Mouse (Mus musculus) granulocyte monocyte progenitor cell, adult 5-6 weeks (primary cell): ENCODE results near the gene Gm20854. TPM values are rescaled to one million over a fixed set of nuclear protein-coding genes. Genes with fewer than 3 reads are reported as not detected.
"Not testable (repeated sequence)": the region's sequence is repeated elsewhere in the genome, so short reads cannot be mapped to it uniquely, and the experiment has no call there.

Source experiments
- ATAC-seq: replicated peaks from 2 replicates; pipeline ENCODE4 v1.8.0; 2016; ENCODE audit warnings: mild to moderate bottlenecking, moderate TSS enrichment, inconsistent platforms; ENCODE audit not compliant: poor library complexity, severe bottlenecking
- total RNA-seq, 2 experiments: library from RNA; stranded (forward) in 1 of 2; stranded (reverse) in 1 of 2; fragments of 200-712, 200-1000 nt in 1 of 2; fragments of >200 nt in 1 of 2; fragmentation: Nextera tagmentation in 1 of 2; gene quantifications; 2 replicates each; pipeline ENCODE4 v1.2.3; 2014 to 2017

Gm20854 gene
- total RNA-seq (2014; fragmentation: Nextera tagmentation) (not detected in 2 replicates), total RNA-seq (2017) (not detected in 2 replicates)

DNA sequence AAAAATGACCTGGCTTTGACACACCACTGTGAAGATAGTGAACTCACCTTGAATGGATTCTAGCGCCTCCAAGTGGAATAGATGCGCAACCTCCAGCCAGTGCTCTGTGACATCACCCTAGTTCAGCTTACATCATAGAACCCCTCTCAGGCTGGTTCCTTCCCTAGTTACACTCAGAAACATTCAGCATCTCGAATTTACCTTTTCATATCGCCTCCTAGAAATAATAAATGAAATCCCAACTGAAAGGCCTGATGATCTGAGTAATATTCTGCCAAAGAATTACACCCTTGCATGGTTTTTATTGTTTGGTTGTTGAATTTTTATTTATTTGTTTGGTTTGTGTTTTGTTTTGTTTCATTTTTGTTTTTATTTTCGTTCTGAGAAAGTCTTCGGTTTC lies at the start of gene Gm20854:
Gene Gm20854 (minus strand): TSS at position 101 of the 400 bp plus-strand sequence.
- ATAC-seq: not testable (repeated sequence)
